Mouse (Mus musculus) neural tube, embryonic 12.5 days (tissue): ENCODE measurements around the gene Cry2. TPM values are rescaled to one million over a fixed set of nuclear protein-coding genes. Genes with fewer than 3 reads are reported as not detected.

ENCODE experiments used
- microRNA-seq: library from miRNA; unstranded; fragments of <30 nt; microRNA quantifications from one replicate; pipeline ENCODE4, GENCODE M21; 2017
- polyA plus RNA-seq: library from polyadenylated mRNA; unstranded; fragments of >200 nt; fragmentation: Nextera tagmentation; extraction: Ambion mirVana; gene quantifications from 2 replicates; pipeline ENCODE4 v1.2.1, GENCODE M21; 2016

The Cry2 gene
- polyA plus RNA-seq, 1 experiment from 2014 or later, result 33.6 TPM

Small RNA genes within 50 kb of the gene (microRNA-seq; reads per million reads assigned to microRNA genes)
- 0.66 reads per million for gene Mir7000

Other genes starting within 250 kb of the Cry2 start
- gene Pex16, start 59.4 kb downstream of the Cry2 start, polyA plus RNA-seq, result 26.5 and 28.7 TPM in 2 replicates
- 1.8 and 2.6 TPM in 2 replicates for gene Large2, start 59.2 kb downstream of the Cry2 start, polyA plus RNA-seq
- gene 1700029I15Rik, start 51.5 kb downstream of the Cry2 start, polyA plus RNA-seq, result 5.8 and 7.3 TPM in 2 replicates
- 144 and 154 TPM in 2 replicates for gene Mapk8ip1, start 32.8 kb downstream of the Cry2 start, polyA plus RNA-seq
- gene Slc35c1, start 26.5 kb upstream of the Cry2 start, polyA plus RNA-seq, result 10.1 and 11.6 TPM in 2 replicates
- gene Chst1, start 165.7 kb upstream of the Cry2 start, polyA plus RNA-seq, result 8.4 and 10.8 TPM in 2 replicates